Comparison of ENCODE assay signal across 27 mouse cellular contexts in genomic region chr13:96517335-96517734, GRCm38 (mm10). TPM values are rescaled to one million over a fixed set of nuclear protein-coding genes. Genes with fewer than 3 reads are reported as not detected.
"Had no signal": no experiment of that assay in that cellular context is flagged by ENCODE, and none has a peak within 500 bp of the region (broad histone marks: within the 10 kb centered on the region; RNA-seq: fewer than 3 reads in every experiment).

No protein-coding gene starts in this region.

- H3K4me2 ChIP-seq: liver, embryonic 12.5 days; midbrain, embryonic 12.5 days; neural tube, embryonic 13.5 days; neural tube, embryonic 15.5 days had no signal

- H3K9me3 ChIP-seq: liver, embryonic 12.5 days; midbrain, embryonic 10.5 days; midbrain, embryonic 12.5 days; neural tube, embryonic 13.5 days; neural tube, embryonic 15.5 days had no signal

- ATAC-seq: liver, embryonic 12.5 days; midbrain, embryonic 16.5 days had no signal

- H3K4me1 ChIP-seq: liver, embryonic 12.5 days; midbrain, embryonic 10.5 days; midbrain, embryonic 12.5 days; neural tube, embryonic 13.5 days; neural tube, embryonic 15.5 days had no signal

- H3K36me3 ChIP-seq: midbrain, embryonic 12.5 days; neural tube, embryonic 13.5 days; neural tube, embryonic 15.5 days had no signal

- H3K9ac ChIP-seq: liver, embryonic 12.5 days; liver, embryonic 14.5 days; midbrain, embryonic 12.5 days; neural tube, embryonic 13.5 days; neural tube, embryonic 15.5 days had no signal

- H3K4me3 ChIP-seq: liver, embryonic 12.5 days; midbrain, embryonic 10.5 days; midbrain, embryonic 12.5 days; myocyte; neural tube, embryonic 13.5 days; neural tube, embryonic 15.5 days had no signal

- DNase-seq: lung, adult 2 months; lung, postnatal 14 days; lung, postnatal 4 days; midbrain, embryonic 14.5 days; retina, postnatal 1 day; right cerebral cortex, adult 18-20 months; right cerebral cortex, postnatal 25 days; right cerebral cortex, postnatal 4 days; spleen, adult 18-20 months; thymus, adult 18-20 months; thymus, postnatal 14 days; thymus, postnatal 36 days had no signal

- H3K27me3 ChIP-seq: liver, embryonic 12.5 days; midbrain, embryonic 12.5 days; neural tube, embryonic 13.5 days; neural tube, embryonic 15.5 days had no signal

- H3K27ac ChIP-seq: liver, embryonic 12.5 days; liver, embryonic 14.5 days; midbrain, embryonic 10.5 days; midbrain, embryonic 12.5 days; neural tube, embryonic 13.5 days; neural tube, embryonic 15.5 days had no signal

RNA-seq across cellular contexts. Expression of gene Gm17622, which starts 26.8 kb away (rescaled TPM):
- total RNA-seq: megakaryocyte, adult 5-6 weeks; megakaryocyte-erythroid progenitor cell, adult 5-6 weeks had no signal
- polyA plus RNA-seq: liver, embryonic 12.5 days; liver, embryonic 14.5 days; liver, embryonic 16.5 days; lung, adult 2 months; midbrain, embryonic 10.5 days; midbrain, embryonic 12.5 days; midbrain, embryonic 14.5 days; midbrain, embryonic 16.5 days; myocyte; neural tube, embryonic 11.5 days; neural tube, embryonic 13.5 days; neural tube, embryonic 15.5 days; small intestine, adult 2 months; stomach, embryonic 14.5 days; thymus, postnatal 0 days had no signal

RNA-seq across cellular contexts. Expression of gene Ankdd1b, which starts 46.3 kb away (rescaled TPM):
- total RNA-seq: megakaryocyte-erythroid progenitor cell, adult 5-6 weeks had no signal
- polyA plus RNA-seq: liver, embryonic 12.5 days; liver, embryonic 16.5 days; midbrain, embryonic 10.5 days; midbrain, embryonic 12.5 days; midbrain, embryonic 14.5 days; midbrain, embryonic 16.5 days; myocyte; neural tube, embryonic 11.5 days; neural tube, embryonic 13.5 days; neural tube, embryonic 15.5 days; small intestine, adult 2 months had no signal
